Mouse (Mus musculus) forebrain, embryonic 12.5 days (tissue): ENCODE results near the gene Mecom. TPM values are rescaled to one million over a fixed set of nuclear protein-coding genes. Genes with fewer than 3 reads are reported as not detected.

Experiments used
- ATAC-seq: fragments of 200-750 bp; cut with Nextera tagmentation; 2 replicates; pipeline ENCODE4 v1.8.0; 2017; ENCODE audit warnings: moderate TSS enrichment; ENCODE audit not compliant: low FRiP score
- H3K27ac ChIP-seq: fragments of 300-500 bp; sonication (generic); 2 replicates; pipeline ENCODE4 v1.5.1; 2016; ENCODE audit warnings: mild to moderate bottlenecking
- H3K27me3 ChIP-seq: fragments of 300-500 bp; sonication (generic); 2 replicates; pipeline ENCODE4 v1.6.1; 2016; ENCODE audit warnings: mild to moderate bottlenecking
- H3K36me3 ChIP-seq: fragments of 300-500 bp; sonication (generic); replicated peaks from 2 replicates; pipeline ENCODE4 v1.6.1; 2016; ENCODE audit warnings: mild to moderate bottlenecking
- H3K4me1 ChIP-seq: fragments of 300-500 bp; sonication (generic); 2 replicates; pipeline ENCODE4 v1.6.1; 2016
- H3K4me2 ChIP-seq: fragments of 300-500 bp; sonication (generic); 2 replicates; pipeline ENCODE4 v1.6.1; 2016; ENCODE audit warnings: mild to moderate bottlenecking, moderate library complexity
- H3K4me3 ChIP-seq: fragments of 300-500 bp; sonication (generic); replicated peaks from 2 replicates; pipeline ENCODE4 v1.5.1; 2016; ENCODE audit warnings: mild to moderate bottlenecking
- H3K9ac ChIP-seq: fragments of 300-500 bp; sonication (generic); 2 replicates; pipeline ENCODE4 v1.6.1; 2016; ENCODE audit warnings: mild to moderate bottlenecking
- H3K9me3 ChIP-seq: fragments of 300-500 bp; sonication (generic); 2 replicates; pipeline ENCODE4 v1.6.1; 2016
- WGBS: fragments of 180-500 bp; shearing (Covaris S2); methylation state at CpG from one replicate; pipeline ENCODE4 v1.1.7; 2016; 5-methylcytosine and 5-hydroxymethylcytosine counted together
- polyA plus RNA-seq: library from polyadenylated mRNA; unstranded; fragments of >200 nt; fragmentation: Nextera tagmentation; extraction: Ambion mirVana; gene quantifications from 2 replicates; pipeline ENCODE4 v1.2.1, GENCODE M21; 2016

Gene Mecom
- polyA plus RNA-seq, 1 experiment from 2014 or later, result 12.2 TPM

DNA sequence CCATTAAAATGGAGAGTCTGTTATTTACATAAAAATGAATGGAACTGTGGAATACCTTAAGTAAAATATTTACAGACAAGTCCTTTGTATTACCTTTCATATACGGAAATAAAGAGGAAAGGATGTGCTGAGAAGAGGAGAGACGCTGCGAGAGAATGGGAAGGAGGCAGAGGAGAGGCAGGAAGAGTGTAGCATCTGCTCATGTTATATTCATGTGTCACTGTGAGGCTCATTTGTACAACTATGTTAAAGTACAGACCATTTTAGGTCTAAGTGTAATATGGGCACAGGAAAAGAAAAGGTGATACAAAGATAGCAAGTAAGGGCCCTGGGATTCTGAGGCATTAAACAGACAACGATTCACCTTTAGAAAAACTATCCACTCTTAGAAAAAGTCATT, 143.0 kb downstream of the Mecom start:
- H3K9ac ChIP-seq, result no peak overlapping the region
- no peak overlapping the region for H3K27ac ChIP-seq
- H3K36me3 ChIP-seq, result no peaks in the 10 kb centered on the region
- peaks cover 6% of the 10 kb centered on the region; the same call in 1 of the 2 replicates for H3K4me1 ChIP-seq
- ATAC-seq, result no peak
- WGBS, result 82% methylated on average over 4 of the region's 4 CpGs
- H3K4me2 ChIP-seq, result no peak overlapping the region
- no peak overlapping the region for H3K4me3 ChIP-seq
- H3K27me3 ChIP-seq, result no peaks in the 10 kb centered on the region
- H3K9me3 ChIP-seq, result no peaks in the 10 kb centered on the region

DNA sequence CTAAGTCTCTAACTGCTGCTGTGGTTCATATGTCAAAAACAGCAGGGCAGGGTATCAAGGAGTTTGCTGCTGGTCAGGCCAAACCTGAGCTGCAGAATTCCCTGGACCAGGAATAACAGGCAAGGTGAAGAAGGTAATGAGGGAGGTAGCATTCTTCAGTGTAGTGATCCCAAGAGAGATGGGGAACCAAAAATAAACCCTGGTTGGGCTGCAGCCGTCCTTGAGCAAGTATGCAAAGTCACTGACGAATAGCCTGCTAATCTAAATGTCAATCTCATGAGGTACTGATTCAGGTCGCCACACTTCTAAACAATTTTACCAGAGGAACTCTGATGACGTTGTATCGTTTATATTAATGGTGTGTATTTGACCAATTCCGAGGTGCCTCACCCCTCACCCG, 148.9 kb downstream of the Mecom start:
- Histone ChIP-seq H3K9ac (no peak overlapping the region), H3K4me2 (no peak overlapping the region), H3K4me1 (peaks cover 9% of the 10 kb centered on the region; the same call in 1 of the 2 replicates), H3K27me3 (no peaks in the 10 kb centered on the region), H3K27ac (no peak overlapping the region), H3K9me3 (no peaks in the 10 kb centered on the region), H3K36me3 (no peaks in the 10 kb centered on the region), H3K4me3 (no peak overlapping the region)
- ATAC-seq, result no peak
- WGBS, result 86% methylated on average over 7 of the region's 7 CpGs

DNA sequence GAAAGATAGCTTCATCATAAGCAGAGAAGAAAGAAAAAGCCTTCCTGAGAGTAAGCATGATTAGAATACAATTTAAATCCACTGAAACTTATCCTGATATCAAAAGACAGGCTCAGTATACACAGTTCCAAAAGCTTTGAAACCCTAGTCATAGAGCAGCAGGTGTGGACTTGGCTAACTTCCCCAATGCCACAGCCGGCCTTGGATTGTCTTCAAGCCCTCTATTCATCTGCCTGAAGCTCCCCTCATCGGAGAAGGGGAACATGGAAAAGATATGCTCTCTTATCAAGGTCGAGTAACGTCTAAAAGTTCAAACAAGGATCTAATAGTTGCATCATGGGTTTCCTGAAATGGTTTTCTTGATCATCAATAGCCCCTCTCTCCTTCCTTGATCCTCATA, 152.9 kb downstream of the Mecom start:
- ATAC-seq, result no peak
- 80% methylated on average over 4 of the region's 4 CpGs for WGBS

DNA sequence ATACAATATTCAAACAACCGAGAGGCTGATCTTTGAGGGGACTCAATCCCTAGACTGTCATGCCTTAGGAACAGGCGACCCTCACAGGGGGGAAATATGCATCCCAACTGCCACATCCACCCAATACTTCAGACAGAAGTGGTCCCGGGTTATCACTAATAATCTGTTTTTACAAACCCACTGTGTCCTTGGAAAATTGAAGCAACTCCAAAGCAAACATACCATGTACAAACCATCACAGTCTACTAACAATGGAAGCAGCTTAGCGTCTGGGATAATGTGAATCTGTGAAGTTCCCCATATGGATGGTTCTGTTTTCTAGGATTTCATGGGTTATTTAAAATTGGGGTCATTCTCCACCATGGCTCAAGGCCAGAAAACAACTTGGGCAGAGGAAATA, 155.1 kb downstream of the Mecom start:
- Histone ChIP-seq H3K27ac (no peak overlapping the region), H3K9me3 (no peaks in the 10 kb centered on the region), H3K4me1 (peaks cover 11% of the 10 kb centered on the region), H3K36me3 (no peaks in the 10 kb centered on the region), H3K27me3 (no peaks in the 10 kb centered on the region), H3K4me2 (no peak overlapping the region), H3K4me3 (no peak overlapping the region), H3K9ac (no peak overlapping the region)
- ATAC-seq, result no peak
- 62% methylated on average over 4 of the region's 4 CpGs for WGBS

More for the DNA sequence above, 152.9 kb downstream of the Mecom start:
- H3K4me2 ChIP-seq, result no peak overlapping the region
- no peak overlapping the region for H3K4me3 ChIP-seq
- no peaks in the 10 kb centered on the region for H3K9me3 ChIP-seq
- no peak overlapping the region for H3K27ac ChIP-seq
- H3K9ac ChIP-seq, result no peak overlapping the region
- peaks cover 11% of the 10 kb centered on the region for H3K4me1 ChIP-seq
- no peaks in the 10 kb centered on the region for H3K36me3 ChIP-seq
- no peaks in the 10 kb centered on the region for H3K27me3 ChIP-seq

DNA sequence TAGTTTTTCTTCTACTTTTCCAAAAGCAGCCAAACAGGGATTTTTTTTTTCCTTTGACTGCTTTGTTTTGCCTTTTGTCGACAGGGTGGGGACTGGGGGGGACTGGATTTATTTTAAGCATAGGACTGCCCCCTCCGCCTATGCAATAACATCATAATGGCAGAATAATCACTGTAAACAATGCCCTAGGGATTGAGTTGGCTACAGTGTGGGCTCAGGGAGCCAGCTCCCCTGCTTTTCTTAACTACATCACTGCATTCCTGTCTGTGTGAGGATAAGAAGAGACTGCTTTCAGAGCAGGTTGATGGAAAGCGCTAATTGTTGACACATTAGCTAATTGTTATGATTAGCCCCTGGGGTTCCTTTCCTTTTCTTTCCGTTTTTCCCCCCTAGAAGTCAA, 155.6 kb downstream of the Mecom start:
- 17% methylated on average over 4 of the region's 4 CpGs for WGBS
- H3K27ac ChIP-seq, result no peak overlapping the region
- no peak overlapping the region for H3K4me3 ChIP-seq
- no peaks in the 10 kb centered on the region for H3K36me3 ChIP-seq
- H3K4me2 ChIP-seq, result no peak overlapping the region
- H3K4me1 ChIP-seq, result peaks cover 11% of the 10 kb centered on the region
- H3K9ac ChIP-seq, result no peak overlapping the region
- H3K27me3 ChIP-seq, result no peaks in the 10 kb centered on the region
- no peak for ATAC-seq
- no peaks in the 10 kb centered on the region for H3K9me3 ChIP-seq

DNA sequence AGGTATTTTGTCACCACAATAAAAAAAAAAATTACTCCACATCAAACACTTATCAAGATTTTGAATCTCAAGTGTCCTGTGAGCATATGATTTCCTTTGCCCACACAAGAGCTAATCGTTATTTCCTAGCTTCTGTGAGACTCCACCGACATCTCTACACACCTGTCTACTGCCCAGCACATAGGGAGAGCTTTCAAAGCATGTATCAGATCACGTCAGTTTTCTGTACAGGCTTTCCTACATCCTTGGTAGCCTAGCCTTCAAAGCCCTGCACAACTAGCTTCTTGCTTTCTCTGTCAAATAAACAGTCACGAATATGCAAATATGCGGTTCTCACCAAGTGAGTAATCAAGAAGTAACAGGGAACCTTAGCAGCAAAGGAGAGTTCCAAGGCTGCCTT, 157.5 kb downstream of the Mecom start:
- no peak overlapping the region for H3K27ac ChIP-seq
- H3K4me2 ChIP-seq, result no peak overlapping the region
- WGBS, result 89% methylated on average over 5 of the region's 5 CpGs
- ATAC-seq, result no peak
- no peaks in the 10 kb centered on the region for H3K27me3 ChIP-seq
- no peak overlapping the region for H3K4me3 ChIP-seq
- peaks cover 7% of the 10 kb centered on the region for H3K4me1 ChIP-seq
- H3K36me3 ChIP-seq, result no peaks in the 10 kb centered on the region
- no peaks in the 10 kb centered on the region for H3K9me3 ChIP-seq
- H3K9ac ChIP-seq, result no peak overlapping the region

DNA sequence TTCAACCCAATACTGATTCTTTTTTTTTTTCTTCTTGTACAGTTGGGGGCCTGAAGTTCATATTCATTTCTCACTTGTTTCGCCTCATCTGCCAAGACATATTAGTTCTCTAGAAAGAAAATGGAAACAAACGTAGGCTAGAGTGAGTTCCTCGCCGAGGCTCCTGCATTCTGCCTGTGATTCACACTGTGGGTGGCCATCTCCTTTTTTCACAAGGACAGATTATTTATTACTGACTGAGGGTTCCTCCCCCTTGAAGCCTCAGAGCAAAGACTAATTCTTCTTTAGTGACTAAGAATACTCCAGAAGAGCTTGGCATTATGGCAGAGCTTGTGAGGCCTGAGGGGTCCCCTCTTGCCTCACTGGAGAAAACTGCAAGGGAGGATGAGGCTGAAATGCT, 167.5 kb downstream of the Mecom start:
- Histone ChIP-seq H3K4me3 (no peak overlapping the region), H3K4me2 (no peak overlapping the region), H3K9ac (no peak overlapping the region), H3K27ac (no peak overlapping the region), H3K9me3 (no peaks in the 10 kb centered on the region), H3K4me1 (no peaks in the 10 kb centered on the region), H3K36me3 (no peaks in the 10 kb centered on the region), H3K27me3 (no peaks in the 10 kb centered on the region)
- ATAC-seq, result no peak
- 57% methylated on average over 4 of the region's 4 CpGs for WGBS

DNA sequence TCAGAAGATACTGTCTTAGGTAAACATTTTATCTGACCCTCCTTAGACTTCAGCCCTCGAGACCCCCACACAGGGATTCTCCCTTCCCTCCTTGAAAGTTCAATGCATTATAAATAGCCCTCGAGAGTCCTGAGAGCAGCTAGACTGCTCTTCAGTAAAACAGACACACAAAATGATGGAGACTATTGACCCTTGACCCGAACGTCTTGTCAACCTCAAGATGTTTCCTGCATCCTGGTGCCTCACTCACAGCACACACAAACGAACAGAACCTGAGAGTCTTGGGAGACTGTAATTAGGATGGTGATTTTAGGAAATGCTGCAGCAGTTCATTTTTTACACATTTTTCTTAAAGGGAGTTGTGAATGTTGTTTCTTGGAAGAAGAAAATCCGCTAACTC, 168.5 kb downstream of the Mecom start:
- Histone ChIP-seq H3K27me3 (no peaks in the 10 kb centered on the region), H3K4me2 (no peak overlapping the region), H3K4me1 (no peaks in the 10 kb centered on the region), H3K9ac (no peak overlapping the region), H3K27ac (no peak overlapping the region), H3K9me3 (no peaks in the 10 kb centered on the region), H3K4me3 (no peak overlapping the region), H3K36me3 (no peaks in the 10 kb centered on the region)
- 76% methylated on average over 6 of the region's 6 CpGs for WGBS
- no peak for ATAC-seq

DNA sequence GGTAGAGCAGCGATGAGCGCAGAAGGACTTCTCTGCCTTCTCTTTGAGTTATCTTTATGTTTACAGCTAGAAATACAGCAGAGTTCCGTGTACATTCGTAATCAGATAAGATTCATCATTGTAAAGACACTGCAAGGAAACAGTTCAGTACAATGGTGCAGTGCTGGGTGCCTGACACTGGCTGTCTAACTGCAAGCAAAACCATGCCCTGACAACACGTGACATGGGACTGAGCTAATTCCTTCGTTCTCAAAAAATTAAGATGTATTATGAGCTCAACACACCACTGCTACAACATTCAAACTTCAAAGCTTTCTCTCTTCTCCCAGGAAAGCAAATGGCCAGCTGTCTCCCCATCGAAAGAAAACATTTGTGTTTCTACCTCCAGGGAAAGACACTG, 176.3 kb downstream of the Mecom start:
- peaks cover 7% of the 10 kb centered on the region; the same call in 1 of the 2 replicates for H3K27me3 ChIP-seq
- 40% methylated on average over 7 of the region's 7 CpGs for WGBS
- no peak for ATAC-seq
- H3K27ac ChIP-seq, result no peak overlapping the region
- H3K4me1 ChIP-seq, result peaks cover 15% of the 10 kb centered on the region
- H3K9me3 ChIP-seq, result no peaks in the 10 kb centered on the region
- peak overlapping the region; percentile 16 for H3K4me3 ChIP-seq
- H3K4me2 ChIP-seq, result peak overlapping the region; percentile 49
- H3K36me3 ChIP-seq, result no peaks in the 10 kb centered on the region
- no peak overlapping the region for H3K9ac ChIP-seq

DNA sequence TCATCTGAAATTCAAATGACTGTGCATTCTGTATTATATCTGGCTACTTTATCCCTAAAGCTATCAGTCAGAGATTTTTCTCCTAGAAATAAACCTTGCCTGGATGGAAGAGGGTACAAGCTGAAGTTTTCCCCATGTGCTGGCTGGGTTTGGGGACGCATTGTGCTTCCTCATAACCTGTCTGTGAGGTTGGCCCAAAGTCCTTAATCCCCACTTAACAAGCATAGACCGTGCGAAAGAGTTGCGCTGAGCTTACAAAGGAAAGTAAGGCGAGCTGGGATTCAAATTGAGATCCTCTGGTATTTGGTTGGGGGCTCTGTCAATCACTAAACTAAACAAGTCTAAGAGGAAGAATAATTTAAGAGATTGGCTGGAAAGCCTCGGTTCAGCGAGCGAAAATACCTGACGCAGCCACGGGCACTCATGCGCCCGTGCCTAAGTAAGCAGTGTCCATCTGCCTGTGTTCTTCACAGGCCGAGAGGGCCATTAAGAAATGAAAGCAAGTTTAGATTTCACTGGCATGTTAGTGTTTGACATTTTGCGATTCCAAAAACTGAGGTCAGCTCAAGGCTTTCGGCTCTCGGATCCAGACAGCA, 176.8 kb downstream of the Mecom start:
- WGBS, result 9% methylated on average over 16 of the region's 16 CpGs
- peak; percentile 44; the same call in 1 of the 2 replicates for ATAC-seq
- peak overlapping the region; percentile 16 for H3K4me3 ChIP-seq

DNA sequence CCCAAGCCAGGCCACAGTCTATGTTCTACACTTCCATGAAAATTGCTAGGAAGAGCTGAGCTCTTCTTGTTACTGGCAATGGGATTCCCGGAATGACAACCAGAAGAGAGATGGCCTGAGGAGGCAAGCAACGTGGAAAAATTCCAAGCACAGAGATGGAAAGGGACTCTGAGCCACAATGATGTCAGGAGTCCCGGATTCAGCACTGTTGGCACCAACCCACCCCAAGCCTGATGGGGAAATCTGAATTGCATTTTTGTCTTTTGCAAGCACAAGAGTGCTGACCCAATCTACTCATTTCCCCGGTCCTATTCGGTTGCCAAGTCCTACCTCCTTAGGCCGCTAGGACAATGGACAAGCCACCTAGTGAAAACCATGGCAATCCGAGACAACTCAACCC, 181.2 kb downstream of the Mecom start:
- H3K4me2 ChIP-seq, result no peak overlapping the region
- no peaks in the 10 kb centered on the region for H3K27me3 ChIP-seq
- no peak overlapping the region for H3K4me3 ChIP-seq
- peaks cover 9% of the 10 kb centered on the region for H3K4me1 ChIP-seq
- no peak overlapping the region for H3K27ac ChIP-seq
- H3K9ac ChIP-seq, result no peak overlapping the region
- no peak for ATAC-seq
- H3K36me3 ChIP-seq, result no peaks in the 10 kb centered on the region
- 88% methylated on average over 7 of the region's 7 CpGs for WGBS
- H3K9me3 ChIP-seq, result no peaks in the 10 kb centered on the region

More for the DNA sequence above, 176.8 kb downstream of the Mecom start:
- peaks cover 15% of the 10 kb centered on the region for H3K4me1 ChIP-seq
- no peaks in the 10 kb centered on the region for H3K9me3 ChIP-seq
- no peak overlapping the region for H3K27ac ChIP-seq
- peaks cover 7% of the 10 kb centered on the region; the same call in 1 of the 2 replicates for H3K27me3 ChIP-seq
- peak overlapping the region; percentile 49 for H3K4me2 ChIP-seq
- H3K36me3 ChIP-seq, result no peaks in the 10 kb centered on the region
- no peak overlapping the region for H3K9ac ChIP-seq

DNA sequence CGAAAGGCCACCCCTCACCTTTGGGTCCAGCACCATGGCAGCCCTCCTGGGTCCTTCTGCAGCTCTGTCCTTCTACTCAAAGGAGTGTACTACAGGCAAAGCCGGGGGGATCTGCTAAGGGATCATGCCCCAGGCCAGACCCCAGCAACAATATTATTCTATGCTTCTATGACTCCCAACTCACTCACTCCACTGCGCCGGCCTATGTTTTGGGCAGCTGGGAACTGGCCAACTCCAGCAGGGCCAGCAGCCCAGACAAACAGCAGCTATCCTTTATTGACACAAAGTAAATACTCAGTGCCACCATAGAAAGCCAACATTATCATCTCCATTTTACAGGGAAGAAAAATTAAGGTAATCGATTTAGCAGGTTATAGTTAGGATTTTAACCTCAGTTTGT, 186.6 kb downstream of the Mecom start:
- H3K27me3 ChIP-seq, result no peaks in the 10 kb centered on the region
- H3K9ac ChIP-seq, result no peak overlapping the region
- peaks cover 4% of the 10 kb centered on the region for H3K4me1 ChIP-seq
- H3K4me3 ChIP-seq, result no peak overlapping the region
- H3K4me2 ChIP-seq, result no peak overlapping the region
- H3K9me3 ChIP-seq, result no peaks in the 10 kb centered on the region
- WGBS, result 89% methylated on average over 5 of the region's 5 CpGs
- no peak overlapping the region for H3K27ac ChIP-seq
- ATAC-seq, result no peak
- H3K36me3 ChIP-seq, result no peaks in the 10 kb centered on the region

DNA sequence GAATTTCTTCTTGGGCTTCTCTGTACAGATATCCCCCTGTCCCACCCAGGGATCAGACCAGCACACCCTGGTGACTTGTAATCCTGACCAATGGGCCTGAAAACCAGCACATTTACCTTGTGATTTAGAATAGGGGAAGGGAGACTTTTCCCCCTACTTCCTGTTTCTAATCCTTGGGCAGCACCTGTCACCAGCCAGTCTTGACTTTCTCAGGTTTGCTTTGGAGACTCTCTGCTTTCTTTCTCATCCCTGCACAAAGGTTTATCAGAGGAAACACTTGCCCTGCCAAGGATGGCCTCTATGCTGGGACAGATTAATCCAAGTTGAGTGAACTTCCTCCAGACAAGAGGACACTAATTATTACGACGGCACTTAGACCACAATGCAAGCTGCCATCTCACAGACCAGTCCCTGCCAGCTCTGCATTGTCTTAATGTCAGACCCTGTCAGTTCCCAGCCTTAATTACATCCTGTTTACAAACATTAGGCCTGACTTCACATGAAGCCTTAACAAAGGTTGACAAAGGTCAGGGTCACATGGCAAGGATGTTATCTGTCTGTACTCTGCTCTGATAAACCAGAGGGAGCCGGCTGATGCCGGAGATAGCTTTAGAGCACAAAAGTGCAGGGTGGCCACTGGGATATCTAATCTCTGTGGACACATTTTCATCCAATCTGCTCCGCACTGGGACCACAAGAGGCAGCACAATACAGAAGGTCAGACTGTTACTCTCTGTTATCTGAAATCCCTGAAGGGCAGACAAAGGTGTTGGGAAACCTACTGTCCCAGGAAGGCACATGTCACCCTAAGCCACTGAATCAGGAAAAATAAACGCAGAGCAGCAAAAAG, 193.7 kb downstream of the Mecom start:
- Histone ChIP-seq H3K27me3 (peaks cover 30% of the 10 kb centered on the region), H3K4me3 (no peak overlapping the region), H3K27ac (no peak overlapping the region), H3K9me3 (no peaks in the 10 kb centered on the region), H3K9ac (no peak overlapping the region), H3K4me2 (no peak overlapping the region), H3K36me3 (no peaks in the 10 kb centered on the region), H3K4me1 (peaks cover under 1% of the 10 kb centered on the region)
- ATAC-seq, result no peak
- WGBS, result 45% methylated on average over 6 of the region's 6 CpGs
